Mouse (Mus musculus): ENCODE measurements at regions not wholly inside any gene's neighbourhood (a gene's known extent, or its start where the extent isn't known, plus 50 kb on each side); places are given as distances from the start of the nearest gene placed in this dataset.

DNA sequence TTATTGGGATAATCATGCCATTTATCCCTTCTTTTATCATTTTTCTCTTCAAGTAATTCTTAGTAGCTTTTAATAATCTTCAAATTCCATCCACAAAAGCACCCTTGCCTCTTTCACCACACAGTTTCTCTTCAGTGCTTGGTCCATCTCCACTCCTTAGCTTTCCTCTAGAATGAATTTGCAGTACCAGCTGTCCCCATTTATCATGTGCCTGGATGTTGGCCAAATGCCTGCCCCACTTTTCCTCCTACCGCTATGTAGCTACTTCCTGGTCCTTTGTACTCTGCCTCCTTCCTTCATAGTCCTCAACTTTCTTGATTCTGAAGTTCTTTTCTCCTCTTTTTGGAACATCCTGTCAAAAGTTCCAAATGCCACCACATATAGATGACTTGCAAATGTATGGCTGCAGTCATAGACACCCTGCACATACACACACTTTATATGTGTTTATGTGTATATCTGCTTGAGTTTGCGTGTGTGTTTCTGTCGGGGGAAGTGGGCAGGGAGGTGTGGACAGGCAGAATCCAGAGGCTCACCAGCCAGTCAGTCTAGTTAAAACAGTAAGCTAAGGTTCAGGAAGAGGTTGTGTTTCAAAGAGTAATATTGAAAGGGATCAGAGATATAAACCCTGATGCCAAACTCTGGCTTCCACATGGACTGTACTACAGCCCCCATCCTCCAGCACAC, 106.1 kb upstream of the Itga4 start:
- TF ChIP-seq CTCF (IDR thresholded peaks at IDR 0.05; ENCODE audit: low read depth, low read length) (no peak), POLR2A (IDR thresholded peaks at IDR 0.05; ENCODE audit: borderline replicate concordance, low read depth, low read length) (no peak)
